Mouse (Mus musculus) olfactory bulb, adult 2 months (tissue): ENCODE data around the gene Vps50.

Experiments used
- CTCF ChIP-seq: fragments of 200-500 bp; IDR thresholded peaks from 2 replicates; pipeline ENCODE4 v1.5.1; 2012; ENCODE audit warnings: low read depth, mild to moderate bottlenecking, low read length, moderate library complexity; ENCODE audit not compliant: insufficient read depth
- POLR2A ChIP-seq: fragments of 200-500 bp; IDR thresholded peaks from 2 replicates; pipeline ENCODE4 v1.6.1; 2012; ENCODE audit warnings: mild to moderate bottlenecking, low read depth, low read length, moderate library complexity; ENCODE audit not compliant: insufficient read depth

GRCm38 (mm10) chr6:3594246-3594645, 96.1 kb downstream of the Vps50 start:
- no peak for TF ChIP-seq POLR2A
- TF ChIP-seq CTCF, result no peak
